9 mouse cellular contexts compared by ENCODE assay signal in genomic region chr9:99153655-99154054, GRCm38 (mm10). TPM values are rescaled to one million over a fixed set of nuclear protein-coding genes. Genes with fewer than 3 reads are reported as not detected.
DNase-seq lines count a peak whose midpoint lies in the region; ATAC-seq and TF ChIP-seq lines count a peak whose summit lies in the region.
"Had no signal": no experiment of that assay in that cellular context is flagged by ENCODE, and none has a peak within 500 bp of the region (broad histone marks: within the 10 kb centered on the region; RNA-seq: fewer than 3 reads in every experiment).

No protein-coding gene starts in this region.

- 15% methylated on average over 3 of the region's 3 CpGs for WGBS in hindbrain, embryonic 13.5 days
- 33% methylated on average over 3 of the region's 3 CpGs for WGBS in hindbrain, embryonic 11.5 days
- 39% methylated on average over 3 of the region's 3 CpGs for WGBS in kidney, embryonic 15.5 days
- WGBS in liver, embryonic 11.5 days, result 61% methylated on average over 3 of the region's 3 CpGs

- no peaks in the 10 kb centered on the region for H3K27me3 ChIP-seq in hindbrain, embryonic 13.5 days
- no peaks in the 10 kb centered on the region for H3K27me3 ChIP-seq in hindbrain, embryonic 11.5 days (ENCODE audit: control insufficient read depth, insufficient read depth, low read length)
- H3K27me3 ChIP-seq in ES-Bruce4 (ENCODE audit: control insufficient read depth, insufficient read depth, low read length, poor library complexity, severe bottlenecking), result no peaks in the 10 kb centered on the region
- H3K27me3 ChIP-seq in kidney, embryonic 15.5 days, result no peaks in the 10 kb centered on the region
- H3K27me3 ChIP-seq in liver, embryonic 11.5 days (replicated peaks; ENCODE audit: control insufficient read depth, insufficient read depth, low read length), result no peaks in the 10 kb centered on the region
- H3K27me3 ChIP-seq: limb, embryonic 12.5 days had no signal

- no peak for TF ChIP-seq CTCF in ES-Bruce4 (IDR thresholded peaks at IDR 0.05; ENCODE audit: low read depth, low read length)

- no peaks in the 10 kb centered on the region for H3K36me3 ChIP-seq in hindbrain, embryonic 13.5 days
- H3K36me3 ChIP-seq in hindbrain, embryonic 11.5 days (ENCODE audit: control insufficient read depth, insufficient read depth, low read length), result no peaks in the 10 kb centered on the region
- no peaks in the 10 kb centered on the region for H3K36me3 ChIP-seq in ES-Bruce4 (ENCODE audit: control insufficient read depth, insufficient read depth, low read length, poor library complexity, severe bottlenecking)
- H3K36me3 ChIP-seq in kidney, embryonic 15.5 days, result no peaks in the 10 kb centered on the region
- no peaks in the 10 kb centered on the region for H3K36me3 ChIP-seq in liver, embryonic 11.5 days (ENCODE audit: control insufficient read depth, insufficient read depth, low read length)
- H3K36me3 ChIP-seq: limb, embryonic 12.5 days had no signal

- peak overlapping the region; percentile 44 for H3K27ac ChIP-seq in hindbrain, embryonic 13.5 days
- no peak overlapping the region for H3K27ac ChIP-seq in hindbrain, embryonic 11.5 days (ENCODE audit: low read depth, low read length)
- peak overlapping the region; percentile 93 for H3K27ac ChIP-seq in ES-Bruce4 (ENCODE audit: insufficient read depth, low read length)
- 0 out of 2 replicates have a peak overlapping the region, but pooled peaks have one; percentile 7 for H3K27ac ChIP-seq in kidney, embryonic 15.5 days
- no peak overlapping the region for H3K27ac ChIP-seq in liver, embryonic 11.5 days (ENCODE audit: low read depth, low read length)
- H3K27ac ChIP-seq: limb, embryonic 12.5 days had no signal

- DNase-seq in hindbrain, embryonic 11.5 days (ENCODE audit: low spot score), result no peak
- DNase-seq in brain, adult 2 months (ENCODE audit: low read depth, low spot score), result peak; percentile 64
- DNase-seq in embryo, embryonic 10 days (ENCODE audit: low spot score), result no peak
- DNase-seq in frontal cortex, postnatal 14 days (ENCODE audit: low spot score in 2 of 2), result no peak
- no peak for DNase-seq in liver, embryonic 11.5 days (ENCODE audit: low spot score)

- ATAC-seq in hindbrain, embryonic 13.5 days (ENCODE audit: low FRiP score), result no peak
- no peak for ATAC-seq in hindbrain, embryonic 11.5 days (ENCODE audit: low FRiP score)
- ATAC-seq in kidney, embryonic 15.5 days (replicated peaks; ENCODE audit: low FRiP score), result no peak
- no peak for ATAC-seq in liver, embryonic 11.5 days (replicated peaks; ENCODE audit: low FRiP score)

- H3K9ac ChIP-seq in hindbrain, embryonic 13.5 days, result no peak overlapping the region
- H3K9ac ChIP-seq in hindbrain, embryonic 11.5 days (ENCODE audit: low read depth, low read length), result no peak overlapping the region
- no peak overlapping the region for H3K9ac ChIP-seq in ES-Bruce4 (ENCODE audit: low read depth, poor library complexity, severe bottlenecking)
- no peak overlapping the region for H3K9ac ChIP-seq in kidney, embryonic 15.5 days
- H3K9ac ChIP-seq in liver, embryonic 11.5 days (ENCODE audit: low read depth, low read length), result no peak overlapping the region
- H3K9ac ChIP-seq: limb, embryonic 12.5 days had no signal

- H3K4me1 ChIP-seq in hindbrain, embryonic 13.5 days (replicated peaks), result peaks cover 17% of the 10 kb centered on the region
- peaks cover 2% of the 10 kb centered on the region; the same call in 1 of the 2 replicates for H3K4me1 ChIP-seq in hindbrain, embryonic 11.5 days (replicated peaks; ENCODE audit: control insufficient read depth, insufficient read depth, low read length)
- H3K4me1 ChIP-seq in ES-Bruce4 (ENCODE audit: control insufficient read depth, insufficient read depth, low read length), result peaks cover 5% of the 10 kb centered on the region
- no peaks in the 10 kb centered on the region for H3K4me1 ChIP-seq in kidney, embryonic 15.5 days
- peaks cover 7% of the 10 kb centered on the region for H3K4me1 ChIP-seq in liver, embryonic 11.5 days (replicated peaks; ENCODE audit: control insufficient read depth, insufficient read depth, low read length)
- H3K4me1 ChIP-seq: limb, embryonic 12.5 days had no signal

- H3K4me3 ChIP-seq in hindbrain, embryonic 13.5 days, result no peak overlapping the region
- H3K4me3 ChIP-seq in hindbrain, embryonic 11.5 days (ENCODE audit: low read depth, low read length), result no peak overlapping the region
- no peak overlapping the region for H3K4me3 ChIP-seq in ES-Bruce4 (ENCODE audit: low read depth, low read length)
- no peak overlapping the region for H3K4me3 ChIP-seq in kidney, embryonic 15.5 days (replicated peaks)
- no peak overlapping the region for H3K4me3 ChIP-seq in liver, embryonic 11.5 days (ENCODE audit: low read depth, low read length)
- H3K4me3 ChIP-seq: limb, embryonic 12.5 days had no signal

- no peak for TF ChIP-seq POLR2A in ES-Bruce4 (IDR thresholded peaks at IDR 0.05; ENCODE audit: insufficient read depth, low read length)

- TF ChIP-seq EP300 in ES-Bruce4 (IDR thresholded peaks at IDR 0.05; ENCODE audit: insufficient read depth, low read depth, low read length), result peak; percentile 82

- H3K9me3 ChIP-seq in hindbrain, embryonic 13.5 days, result no peaks in the 10 kb centered on the region
- H3K9me3 ChIP-seq in hindbrain, embryonic 11.5 days (ENCODE audit: control insufficient read depth, low read length), result no peaks in the 10 kb centered on the region
- H3K9me3 ChIP-seq in ES-Bruce4 (replicated peaks; ENCODE audit: control insufficient read depth, insufficient read depth, low read length, poor library complexity, severe bottlenecking), result no peaks in the 10 kb centered on the region
- H3K9me3 ChIP-seq in kidney, embryonic 15.5 days (replicated peaks), result no peaks in the 10 kb centered on the region
- no peaks in the 10 kb centered on the region for H3K9me3 ChIP-seq in liver, embryonic 11.5 days (ENCODE audit: control insufficient read depth, low read length)
- H3K9me3 ChIP-seq: limb, embryonic 12.5 days had no signal

- no peak overlapping the region for H3K4me2 ChIP-seq in hindbrain, embryonic 13.5 days
- H3K4me2 ChIP-seq in hindbrain, embryonic 11.5 days (replicated peaks; ENCODE audit: low read depth, low read length), result no peak overlapping the region
- H3K4me2 ChIP-seq in kidney, embryonic 15.5 days, result no peak overlapping the region
- H3K4me2 ChIP-seq in liver, embryonic 11.5 days, result no peak overlapping the region
- H3K4me2 ChIP-seq: limb, embryonic 12.5 days had no signal

RNA-seq across cellular contexts. Expression of gene Pik3cb, which starts 13.2 kb away (rescaled TPM):
- polyA plus RNA-seq in hindbrain, embryonic 13.5 days (2015; fragmentation: Nextera tagmentation; extraction: Ambion mirVana), result 3.2 and 4.3 TPM in 2 replicates
- polyA plus RNA-seq in hindbrain, embryonic 11.5 days (2014; fragmentation: Nextera tagmentation; extraction: Ambion mirVana), result 1.5 and 2.2 TPM in 2 replicates
- polyA plus RNA-seq in ES-Bruce4 (2011; ENCODE audit: insufficient read depth, insufficient read length, low read depth, missing spikeins), result 53.8 and 55.5 TPM in 2 replicates
- 1.3 and 1.4 TPM in 2 replicates for polyA plus RNA-seq in kidney, embryonic 15.5 days (2015; fragmentation: Nextera tagmentation; extraction: Ambion mirVana)
- polyA plus RNA-seq in liver, embryonic 11.5 days (2014; fragmentation: Nextera tagmentation; extraction: Ambion mirVana), result 2.9 and 3.5 TPM in 2 replicates

Comparison
In these comparisons a context has a peak if more than half of its experiments do, and no peak if none do; other contexts are left out.
1. H3K27ac ChIP-seq: peak in hindbrain, embryonic 13.5 days (single experiment), ES-Bruce4 (single experiment) and kidney, embryonic 15.5 days (single experiment); none in hindbrain, embryonic 11.5 days (single experiment) and liver, embryonic 11.5 days (single experiment).
2. RNA of gene Pik3cb, which starts 13.2 kb away (polyA plus RNA-seq): 53.8 to 55.5 TPM in ES-Bruce4; 3.2 to 4.3 TPM in hindbrain, embryonic 13.5 days, 2.9 to 3.5 TPM in liver, embryonic 11.5 days, 1.5 to 2.2 TPM in hindbrain, embryonic 11.5 days and 1.3 to 1.4 TPM in kidney, embryonic 15.5 days; every median in the first group is over 10 times any median in the second.